Mouse (Mus musculus): Measurements from ENCODE around the gene Cdc42ep3. TPM values are rescaled to one million over a fixed set of nuclear protein-coding genes. Genes with fewer than 3 reads are reported as not detected.
A peak's percentile ranks its signal among the peaks of the same experiment; 100 is the strongest.

Cdc42ep3 gene
- total and polyA plus RNA-seq, 3 experiments = 3.9 to 30.8 (median 7.6) TPM

DNA sequence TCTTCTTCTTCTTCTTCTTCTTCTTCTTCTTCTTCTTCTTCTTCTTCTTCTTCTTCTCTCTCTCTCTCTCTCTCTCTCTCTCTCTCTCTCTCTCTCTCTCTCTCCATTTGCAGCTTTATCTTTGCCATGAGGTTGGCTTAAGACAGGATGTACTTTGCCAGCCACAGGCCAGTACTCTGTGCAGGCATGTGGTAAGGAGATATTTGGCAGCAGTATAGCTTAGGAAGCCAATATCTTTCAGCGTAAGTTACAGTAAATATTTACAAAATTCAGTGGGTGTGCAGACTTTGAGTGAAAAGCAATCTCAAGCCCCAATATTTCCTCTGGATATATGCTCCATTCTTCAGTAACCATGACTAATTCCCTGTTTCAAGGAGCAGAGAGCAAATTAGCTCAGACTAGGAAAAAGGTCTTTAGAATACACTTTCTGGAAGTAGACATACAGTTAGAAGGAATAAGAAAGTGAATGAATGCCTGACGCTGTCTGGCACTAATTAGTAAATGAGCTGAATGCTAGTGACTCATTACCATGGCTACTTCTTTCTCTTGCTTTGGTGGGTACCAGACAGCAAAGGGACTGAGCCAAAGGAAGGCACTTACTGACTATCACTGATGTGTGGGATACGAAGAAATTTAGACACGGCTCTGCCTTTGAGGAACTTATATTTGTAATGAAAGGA is 39.3 kb downstream of the Cdc42ep3 start:
- Histone ChIP-seq H3K4me2 (ENCODE audit: insufficient read depth, low read depth, poor library complexity, severe bottlenecking) (no peak overlapping the region), H3K27ac (ENCODE audit: insufficient read depth, low read depth) (no peak overlapping the region), H3K9me3 (replicated peaks; ENCODE audit: low read length) (no peaks in the 10 kb centered on the region), H3K4me3 (replicated peaks in 1 of 3; ENCODE audit: low read depth in 2 of 3, low read length in 2 of 3, poor library complexity in 1 of 3) (no peak overlapping the region), H3K79me2 (replicated peaks; ENCODE audit: control insufficient read depth, extremely low read depth, insufficient read depth, poor library complexity, severe bottlenecking) (no peaks in the 10 kb centered on the region), H3K36me3 (replicated peaks in 1 of 2; ENCODE audit: control insufficient read depth in 1 of 2, insufficient read depth in 1 of 2, low read length in 1 of 2) (no peaks in the 10 kb centered on the region), H3K9ac (ENCODE audit: insufficient read depth, low read depth) (no peak overlapping the region), H3K27me3 (replicated peaks) (no peaks in the 10 kb centered on the region), H3K4me1 (ENCODE audit: control insufficient read depth in 1 of 2, insufficient read depth in 2 of 2) (no peaks in the 10 kb centered on the region)
- TF ChIP-seq HCFC1 (IDR thresholded peaks at IDR 0.05; ENCODE audit: low read depth, low read length) (no peak), MAX (IDR thresholded peaks at IDR 0.05; ENCODE audit: low read length) (no peak), USF1 (IDR thresholded peaks at IDR 0.05; ENCODE audit: low read depth, low read length) (no peak), POLR2AphosphoS2 (IDR thresholded peaks at IDR 0.05; ENCODE audit: low read depth, low read length) (no peak), EP300 (IDR thresholded peaks at IDR 0.05; ENCODE audit: low read length) (no peak), PAX5 (IDR thresholded peaks at IDR 0.05; ENCODE audit: low read length) (no peak), MAFK (IDR thresholded peaks at IDR 0.05; ENCODE audit: insufficient replicate concordance, low read length) (no peak), JUND (conservative IDR thresholded peaks at IDR 0.05; ENCODE audit: low read depth, low read length) (no peak), ELF1 (IDR thresholded peaks at IDR 0.05; ENCODE audit: low read depth, low read length) (no peak), SIN3A (IDR thresholded peaks at IDR 0.05; ENCODE audit: low read length) (no peak), ETS1 (conservative IDR thresholded peaks at IDR 0.05; ENCODE audit: low read depth, low read length) (no peak), ZC3H11A (IDR thresholded peaks at IDR 0.05; ENCODE audit: low read depth, low read length) (no peak), IRF4 (IDR thresholded peaks at IDR 0.05; ENCODE audit: low read depth, low read length) (no peak), MEF2A (IDR thresholded peaks at IDR 0.05; ENCODE audit: borderline replicate concordance, low read depth, low read length) (no peak), USF2 (conservative IDR thresholded peaks at IDR 0.05; ENCODE audit: low read depth, low read length) (no peak), GABPA (IDR thresholded peaks at IDR 0.05; ENCODE audit: insufficient replicate concordance, low read depth, low read length) (no peak), E2F4 (IDR thresholded peaks at IDR 0.05; ENCODE audit: insufficient replicate concordance, low read depth, low read length) (no peak), MYC (IDR thresholded peaks at IDR 0.05; ENCODE audit: low read depth, low read length) (no peak), JUN (IDR thresholded peaks at IDR 0.05; ENCODE audit: insufficient read depth, low read depth, low read length) (no peak), ZKSCAN1 (IDR thresholded peaks at IDR 0.05; ENCODE audit: borderline replicate concordance, low read depth, low read length) (no peak)
- no peak for DNase-seq (ENCODE audit: extremely low read depth)
- in situ Hi-C loops (cut with MboI; ENCODE audit: low pct_ligation_motif_present, low pct_unique_long_range_greater_than_20kb, low sequenced_read_pairs) = no loop called here
- dilution Hi-C loops (cut with MboI; ENCODE audit: extremely low pct_ligation_motif_present, extremely low pct_unique_long_range_greater_than_20kb, low sequenced_read_pairs) = no loop called here

DNA sequence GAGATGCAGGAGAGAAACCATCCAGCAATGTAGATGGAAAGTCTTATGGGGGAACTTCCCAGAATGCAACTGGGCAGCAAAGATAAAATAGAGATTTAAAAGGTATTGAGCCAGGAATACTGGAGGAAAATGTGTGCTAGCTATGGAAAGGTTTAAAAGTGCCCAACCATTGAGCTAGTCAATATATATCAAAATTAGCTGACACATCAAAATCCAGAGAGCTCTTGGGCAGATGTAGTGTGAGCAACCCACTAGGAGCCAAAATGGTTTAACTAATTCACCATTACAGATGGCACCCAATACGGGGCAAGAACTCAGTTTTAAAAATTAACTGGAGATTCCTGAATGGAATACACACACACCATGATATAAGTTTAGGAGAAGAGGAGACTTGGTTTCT is 44.4 kb downstream of the Cdc42ep3 start:
- TF ChIP-seq MAFK (IDR thresholded peaks at IDR 0.05; ENCODE audit: insufficient replicate concordance, low read length) (peak; percentile 67; the same call in 1 of the 2 replicates), ETS1 (conservative IDR thresholded peaks at IDR 0.05; ENCODE audit: low read depth, low read length) (no peak)
- dilution Hi-C loops (cut with MboI; ENCODE audit: extremely low pct_ligation_motif_present, extremely low pct_unique_long_range_greater_than_20kb, low sequenced_read_pairs) (no loop called here), in situ Hi-C loops (cut with MboI; ENCODE audit: low pct_ligation_motif_present, low pct_unique_long_range_greater_than_20kb, low sequenced_read_pairs) (no loop called here)
- Histone ChIP-seq H3K79me2 (replicated peaks; ENCODE audit: control insufficient read depth, extremely low read depth, insufficient read depth, poor library complexity, severe bottlenecking) (no peaks in the 10 kb centered on the region), H3K4me3 (replicated peaks in 1 of 3; ENCODE audit: low read depth in 2 of 3, low read length in 2 of 3, poor library complexity in 1 of 3) (no peak overlapping the region), H3K36me3 (replicated peaks in 1 of 2; ENCODE audit: control insufficient read depth in 1 of 2, insufficient read depth in 1 of 2, low read length in 1 of 2) (no peaks in the 10 kb centered on the region), H3K9me3 (replicated peaks; ENCODE audit: low read length) (no peaks in the 10 kb centered on the region), H3K4me2 (ENCODE audit: insufficient read depth, low read depth, poor library complexity, severe bottlenecking) (no peak overlapping the region), H3K9ac (ENCODE audit: insufficient read depth, low read depth) (no peak overlapping the region), H3K27ac (ENCODE audit: insufficient read depth, low read depth) (no peak overlapping the region), H3K27me3 (replicated peaks) (no peaks in the 10 kb centered on the region), H3K4me1 (ENCODE audit: control insufficient read depth in 1 of 2, insufficient read depth in 2 of 2) (no peaks in the 10 kb centered on the region; a peak in 1 of 4 replicates)
- DNase-seq (ENCODE audit: extremely low read depth) = no peak
